Mouse (Mus musculus) kidney, postnatal 0 days (tissue): Measurements from ENCODE around the gene Atg7. TPM values are rescaled to one million over a fixed set of nuclear protein-coding genes. Genes with fewer than 3 reads are reported as not detected.
A peak's percentile ranks its signal among the peaks of the same experiment; 100 is the strongest.

Source experiments
- ATAC-seq: fragments of 200-750 bp; cut with Nextera tagmentation; replicated peaks from 2 replicates; pipeline ENCODE4 v1.8.0; 2017; ENCODE audit warnings: low read depth, moderate number of reproducible peaks, moderate TSS enrichment, moderate library complexity; ENCODE audit not compliant: low FRiP score
- DNase-seq: peaks from one replicate; pipeline ENCODE4 v3.0.0-alpha.2; 2016; ENCODE audit warnings: low spot score
- H3K27ac ChIP-seq: fragments of 300-500 bp; sonication (generic); 2 replicates; pipeline ENCODE4 v1.5.1; 2014; ENCODE audit warnings: mild to moderate bottlenecking
- H3K27me3 ChIP-seq: fragments of 300-500 bp; sonication (generic); 2 replicates; pipeline ENCODE4 v1.6.1; 2014; ENCODE audit warnings: low read length, mixed read lengths; ENCODE audit not compliant: insufficient read depth
- H3K36me3 ChIP-seq: fragments of 300-500 bp; sonication (generic); 2 replicates; pipeline ENCODE4 v1.6.1; 2014; ENCODE audit warnings: low read length, mixed read lengths; ENCODE audit not compliant: insufficient read depth
- H3K4me1 ChIP-seq: fragments of 300-500 bp; sonication (generic); replicated peaks from 2 replicates; pipeline ENCODE4 v1.6.1; 2014; ENCODE audit warnings: antibody characterized with exemption, low read length, mixed read lengths; ENCODE audit not compliant: insufficient read depth
- H3K4me2 ChIP-seq: fragments of 300-500 bp; sonication (generic); 2 replicates; pipeline ENCODE4 v1.6.1; 2014; ENCODE audit warnings: mild to moderate bottlenecking, low read length, moderate library complexity, mixed read lengths
- H3K4me3 ChIP-seq: fragments of 300-500 bp; sonication (generic); replicated peaks from 2 replicates; pipeline ENCODE4 v1.5.1; 2014; ENCODE audit warnings: low read depth, low read length
- H3K9ac ChIP-seq: fragments of 300-500 bp; sonication (generic); 2 replicates; pipeline ENCODE4 v1.6.1; 2014; ENCODE audit warnings: low read depth, low read length
- H3K9me3 ChIP-seq: fragments of 300-500 bp; sonication (generic); replicated peaks from 2 replicates; pipeline ENCODE4 v1.6.1; 2016; ENCODE audit warnings: low read length, inconsistent platforms, mixed read lengths
- CTCF ChIP-seq: IDR thresholded peaks from 2 replicates; pipeline ENCODE4 v1.5.1; 2016; ENCODE audit warnings: antibody characterized with exemption, low read depth, mild to moderate bottlenecking, moderate library complexity
- whole genome bisulfite sequencing: fragments of 180-500 bp; shearing (Covaris S2); extraction: QIAGEN DNeasy Blood & Tissue Kit; methylation state at CpG from one replicate; pipeline ENCODE4 v1.1.7; 2014; 5-methylcytosine and 5-hydroxymethylcytosine counted together
- polyA plus RNA-seq: library from polyadenylated mRNA; unstranded; fragments of >200 nt; fragmentation: Nextera tagmentation; extraction: Ambion mirVana; gene quantifications from 2 replicates; pipeline ENCODE4 v1.2.1, GENCODE M21; 2015

Gene Atg7
- polyA plus RNA-seq, 1 experiment from 2014 or later: 19.7 TPM

DNA sequence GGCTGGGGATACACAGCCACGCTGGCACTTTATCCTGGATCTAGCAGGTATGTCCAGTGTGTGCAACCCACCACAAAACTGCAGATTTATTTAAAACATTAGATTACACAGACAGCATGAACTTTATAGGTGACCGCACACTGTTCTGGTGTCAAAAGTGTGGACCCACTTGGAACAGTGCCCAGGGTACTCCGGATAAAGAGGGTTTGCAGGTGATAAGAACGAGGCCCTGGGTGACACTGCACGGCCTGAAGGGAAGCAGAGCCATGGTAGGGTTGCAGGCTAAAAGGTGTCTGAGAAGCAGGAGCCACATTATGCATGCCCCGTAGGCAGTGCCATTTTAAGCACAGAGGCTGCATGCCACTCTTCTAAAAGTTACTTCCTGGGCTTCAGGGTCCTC, 4.1 kb downstream of the Atg7 start:
- TF ChIP-seq CTCF: no peak
- Histone ChIP-seq H3K27ac (no peak overlapping the region), H3K9ac (no peak overlapping the region), H3K4me1 (0 out of 2 replicates have a peak, but pooled peaks cover 6% of the 10 kb centered on the region), H3K4me3 (no peak overlapping the region), H3K4me2 (no peak overlapping the region), H3K36me3 (no peaks in the 10 kb centered on the region), H3K9me3 (no peaks in the 10 kb centered on the region), H3K27me3 (no peaks in the 10 kb centered on the region)
- ATAC-seq: no peak
- DNase-seq: no peak
- WGBS: 76% methylated on average over 6 of the region's 6 CpGs

DNA sequence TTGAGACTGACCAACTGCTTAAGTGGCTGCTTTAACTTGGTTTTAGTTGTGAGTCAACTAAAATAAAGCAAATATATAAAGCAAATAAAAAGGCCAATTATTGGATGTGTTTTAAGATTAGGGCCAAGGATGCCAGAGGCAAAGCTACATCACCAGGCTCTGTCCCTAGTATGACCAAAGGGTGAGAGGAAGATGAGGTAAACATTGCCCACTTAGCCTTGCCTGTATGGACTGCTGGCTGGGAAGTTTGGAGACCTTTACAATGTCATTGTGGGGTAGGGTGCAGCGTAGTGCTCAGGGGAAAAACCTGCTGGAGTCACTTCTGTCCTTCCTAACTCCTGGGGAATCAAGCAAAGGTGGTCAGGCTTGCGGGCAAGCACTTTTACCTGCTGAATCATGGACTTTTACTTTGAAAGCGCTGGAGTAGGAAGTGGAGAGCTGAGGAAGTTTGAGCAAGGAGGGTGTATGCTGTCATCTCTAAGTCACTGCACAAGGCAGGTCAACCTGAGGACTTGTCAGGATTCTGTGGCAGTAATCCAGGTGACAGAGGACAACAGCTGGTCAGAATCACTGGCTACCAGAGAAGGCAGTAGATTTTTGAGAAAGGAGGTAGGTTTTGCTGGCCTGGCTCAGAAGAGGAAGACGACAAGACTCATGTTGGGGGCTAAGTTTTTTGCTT, 5.6 kb downstream of the Atg7 start:
- DNase-seq: no peak
- WGBS: 87% methylated on average over 4 of the region's 4 CpGs
- no peak for TF ChIP-seq CTCF

DNA sequence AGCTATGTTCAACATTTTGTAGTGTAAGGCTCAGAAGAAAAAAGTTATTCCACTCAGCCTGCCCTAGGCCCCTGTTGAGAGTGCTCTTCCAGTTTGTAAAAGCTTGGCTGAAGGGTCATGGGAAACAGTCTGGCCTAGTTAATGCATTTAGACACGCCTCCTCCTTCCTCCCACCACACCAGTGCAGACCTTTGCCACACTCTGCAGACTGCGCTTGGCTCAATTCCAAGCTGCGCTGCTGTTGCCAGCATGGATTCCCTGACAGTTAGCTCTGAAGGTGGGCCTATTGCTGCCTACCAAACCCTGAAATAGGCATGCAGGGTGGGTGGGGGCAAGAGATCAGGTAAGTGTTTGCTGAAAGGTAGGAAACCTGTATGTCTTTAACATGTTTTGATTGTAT, 9.3 kb downstream of the Atg7 start:
- H3K9ac ChIP-seq: 0 out of 2 replicates have a peak overlapping the region, but pooled peaks have one; percentile 4
- no peak overlapping the region for H3K27ac ChIP-seq
- no peak for ATAC-seq
- peak; percentile 35 for DNase-seq
- 45% methylated on average over 3 of the region's 3 CpGs for WGBS
- no peak overlapping the region for H3K4me2 ChIP-seq
- no peaks in the 10 kb centered on the region for H3K27me3 ChIP-seq
- TF ChIP-seq CTCF: no peak
- no peaks in the 10 kb centered on the region for H3K9me3 ChIP-seq
- no peaks in the 10 kb centered on the region for H3K4me1 ChIP-seq
- no peak overlapping the region for H3K4me3 ChIP-seq
- H3K36me3 ChIP-seq: no peaks in the 10 kb centered on the region

More for the DNA sequence above, 5.6 kb downstream of the Atg7 start:
- Histone ChIP-seq H3K9me3 (no peaks in the 10 kb centered on the region), H3K36me3 (no peaks in the 10 kb centered on the region), H3K9ac (no peak overlapping the region), H3K27ac (no peak overlapping the region), H3K27me3 (no peaks in the 10 kb centered on the region), H3K4me3 (no peak overlapping the region), H3K4me1 (0 out of 2 replicates have a peak, but pooled peaks cover 5% of the 10 kb centered on the region), H3K4me2 (no peak overlapping the region)
- no peak for ATAC-seq

- no peak overlapping the region for H3K4me2 ChIP-seq
- H3K27me3 ChIP-seq: no peaks in the 10 kb centered on the region
- no peaks in the 10 kb centered on the region for H3K36me3 ChIP-seq
- DNase-seq: no peak
- no peak for TF ChIP-seq CTCF
- ATAC-seq: no peak
- WGBS: 81% methylated on average over 7 of the region's 7 CpGs
- no peak overlapping the region for H3K9ac ChIP-seq
- no peak overlapping the region for H3K27ac ChIP-seq
- no peak overlapping the region for H3K4me3 ChIP-seq
- H3K4me1 ChIP-seq: no peaks in the 10 kb centered on the region
- no peaks in the 10 kb centered on the region for H3K9me3 ChIP-seq
These were observed 14.1 kb downstream of the Atg7 start for GRCm38 (mm10) chr6:114656826-114657600.

- Histone ChIP-seq H3K4me2 (no peak overlapping the region), H3K9ac (no peak overlapping the region), H3K36me3 (no peaks in the 10 kb centered on the region), H3K27me3 (no peaks in the 10 kb centered on the region), H3K4me3 (no peak overlapping the region), H3K4me1 (no peaks in the 10 kb centered on the region), H3K27ac (no peak overlapping the region), H3K9me3 (no peaks in the 10 kb centered on the region)
- TF ChIP-seq CTCF: no peak
- WGBS: 65% methylated on average over 4 of the region's 4 CpGs
- ATAC-seq (no peak), DNase-seq (no peak)
These were observed 14.9 kb downstream of the Atg7 start for GRCm38 (mm10) chr6:114657807-114658206.

DNA sequence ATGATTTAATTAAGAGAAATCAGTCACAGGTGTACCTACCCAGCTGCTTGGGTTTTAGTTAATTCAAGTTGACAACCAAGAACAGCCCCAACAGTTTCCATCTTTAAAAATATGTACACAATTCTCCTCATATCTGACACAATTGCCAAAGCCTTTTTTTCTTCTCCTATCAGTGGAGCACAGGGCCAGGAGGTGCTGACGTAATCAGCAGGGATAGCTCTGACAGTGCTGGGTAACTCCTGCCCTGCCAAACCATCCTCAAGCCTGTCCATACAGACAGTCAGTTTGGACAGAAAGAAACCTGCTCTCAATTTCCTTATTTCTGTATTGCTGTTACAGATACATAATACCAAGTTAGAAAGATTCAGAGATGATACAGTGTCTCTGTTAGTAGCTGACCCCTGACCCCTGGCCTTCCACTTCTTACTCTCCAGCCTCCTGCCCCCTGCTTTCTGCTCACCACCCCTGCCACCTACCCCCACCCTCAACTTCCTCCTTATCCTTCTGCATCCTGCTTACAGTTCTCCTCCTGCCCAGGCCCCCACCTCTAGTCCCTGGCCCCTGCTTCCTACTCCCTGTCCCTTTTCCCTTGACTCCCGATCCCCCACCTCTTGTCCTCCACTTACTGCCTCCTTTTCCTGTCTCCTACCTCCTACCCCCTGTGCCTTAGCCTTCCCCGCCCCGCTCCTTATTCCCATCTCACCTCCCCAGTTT, 16.5 kb downstream of the Atg7 start:
- Histone ChIP-seq H3K9ac (no peak overlapping the region), H3K4me2 (no peak overlapping the region), H3K4me3 (no peak overlapping the region), H3K9me3 (no peaks in the 10 kb centered on the region), H3K36me3 (no peaks in the 10 kb centered on the region), H3K27me3 (no peaks in the 10 kb centered on the region), H3K4me1 (no peaks in the 10 kb centered on the region), H3K27ac (no peak overlapping the region)
- no peak for TF ChIP-seq CTCF
- no peak for DNase-seq
- ATAC-seq: no peak; the same call in 1 of the 2 replicates
- 61% methylated on average over 4 of the region's 4 CpGs for WGBS
